Mouse (Mus musculus) liver, postnatal 0 days (tissue): Measurements from ENCODE around the gene Proser3. TPM values are rescaled to one million over a fixed set of nuclear protein-coding genes. Genes with fewer than 3 reads are reported as not detected.
A peak's percentile ranks its signal among the peaks of the same experiment; 100 is the strongest.

Experiments used
- ATAC-seq: fragments of 200-750 bp; cut with Nextera tagmentation; 2 replicates; pipeline ENCODE4 v1.8.0; 2017; ENCODE audit warnings: mild to moderate bottlenecking, moderate library complexity
- DNase-seq: peaks from one replicate; pipeline ENCODE4 v3.0.0-alpha.2; 2016
- H3K27ac ChIP-seq: fragments of 300-500 bp; sonication (generic); 2 replicates; pipeline ENCODE4 v1.5.1; 2014; ENCODE audit warnings: antibody characterized with exemption, moderate library complexity, mild to moderate bottlenecking, low read depth
- H3K27me3 ChIP-seq: fragments of 300-500 bp; sonication (generic); 2 replicates; pipeline ENCODE4 v1.6.1; 2014; ENCODE audit warnings: low read length, control low read depth, mixed read lengths; ENCODE audit not compliant: insufficient read depth
- H3K36me3 ChIP-seq: fragments of 300-500 bp; sonication (generic); replicated peaks from 2 replicates; pipeline ENCODE4 v1.6.1; 2014; ENCODE audit warnings: mild to moderate bottlenecking, control low read depth, low read length, moderate library complexity, mixed read lengths; ENCODE audit not compliant: insufficient read depth
- H3K4me1 ChIP-seq: fragments of 300-500 bp; sonication (generic); 2 replicates; pipeline ENCODE4 v1.6.1; 2014; ENCODE audit warnings: antibody characterized with exemption, mild to moderate bottlenecking, control low read depth; ENCODE audit not compliant: insufficient read depth
- H3K4me2 ChIP-seq: fragments of 300-500 bp; sonication (generic); 2 replicates; pipeline ENCODE4 v1.6.1; 2014; ENCODE audit warnings: low read depth, mild to moderate bottlenecking, low read length, moderate library complexity, mixed read lengths
- H3K4me3 ChIP-seq: fragments of 300-500 bp; sonication (generic); 2 replicates; pipeline ENCODE4 v1.5.1; 2014; ENCODE audit warnings: low read depth, low read length
- H3K9ac ChIP-seq: fragments of 300-500 bp; sonication (generic); replicated peaks from 2 replicates; pipeline ENCODE4 v1.6.1; 2014; ENCODE audit warnings: mild to moderate bottlenecking, moderate library complexity
- H3K9me3 ChIP-seq: fragments of 300-500 bp; sonication (generic); 2 replicates; pipeline ENCODE4 v1.6.1; 2016; ENCODE audit warnings: mild to moderate bottlenecking, control low read depth, low read length, mixed read lengths
- CTCF ChIP-seq: sonication (generic); IDR thresholded peaks from 2 replicates; pipeline ENCODE4 v1.5.1; 2016; ENCODE audit warnings: antibody characterized with exemption, low read depth
- EP300 ChIP-seq: IDR thresholded peaks from 2 replicates; pipeline ENCODE4 v1.6.1; 2016; ENCODE audit warnings: antibody characterized with exemption, low read depth, mild to moderate bottlenecking
- WGBS: fragments of 180-500 bp; shearing (Covaris S2); extraction: QIAGEN DNeasy Blood & Tissue Kit; methylation state at CpG from one replicate; pipeline ENCODE4 v1.1.7; 2014; ENCODE audit not compliant: insufficient replicate concordance; 5-methylcytosine and 5-hydroxymethylcytosine counted together
- polyA plus RNA-seq: library from polyadenylated mRNA; unstranded; fragments of >200 nt; fragmentation: Nextera tagmentation; extraction: Ambion mirVana; gene quantifications from 2 replicates; pipeline ENCODE4 v1.2.1, GENCODE M21; 2015

Gene Proser3
- 0.53 and 1.1 TPM in 2 replicates for polyA plus RNA-seq

GRCm38 (mm10) chr7:30552102-30553020 is at the start of gene Proser3, which contains the start of gene Hspb6:
TSS of gene Proser3 (minus strand) at chr7:30552299.
TSS of gene Hspb6 (plus strand) at chr7:30552178.
- peak within 1 kb of the TSS; percentile 79 for H3K9ac ChIP-seq
- H3K9me3 ChIP-seq: no peaks in the 10 kb centered on the region
- H3K27me3 ChIP-seq: no peaks in the 10 kb centered on the region
- H3K27ac ChIP-seq: peak within 1 kb of the TSS; percentile 93
- H3K4me3 ChIP-seq: peak within 1 kb of the TSS; percentile 69
- H3K36me3 ChIP-seq: peaks cover 25% of the 10 kb centered on the region
- DNase-seq (peak; percentile 97), ATAC-seq (peak; percentile 95)
- WGBS: under 1% methylated on average over 44 of the region's 44 CpGs
- peak within 1 kb of the TSS; percentile 90 for H3K4me2 ChIP-seq
- peaks cover 13% of the 10 kb centered on the region for H3K4me1 ChIP-seq
- no peak for TF ChIP-seq CTCF
- TF ChIP-seq EP300: peak; percentile 30; the same call in 1 of the 2 replicates

DNA sequence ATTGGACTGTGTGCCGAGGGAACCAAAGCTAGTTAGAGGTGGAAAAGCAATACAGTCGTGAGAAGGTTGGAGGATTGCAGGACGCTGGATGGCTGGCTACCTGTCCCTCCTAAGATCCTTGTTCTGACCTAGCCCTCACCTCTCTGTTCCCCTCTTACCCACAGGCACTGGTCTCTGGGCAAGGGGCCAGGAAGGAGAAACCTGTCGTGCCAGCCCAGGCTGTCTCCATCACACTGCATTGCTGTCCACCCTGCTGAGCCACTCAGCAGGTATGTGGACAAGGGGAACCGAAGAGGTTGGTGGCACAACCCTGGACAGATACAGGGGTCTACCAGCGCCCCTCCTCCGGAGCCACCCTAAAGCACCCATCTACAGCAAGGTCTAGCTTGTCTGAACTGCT is 48.6 kb upstream of the Proser3 start:
- H3K4me3 ChIP-seq: no peak overlapping the region
- H3K9me3 ChIP-seq: no peaks in the 10 kb centered on the region
- H3K9ac ChIP-seq: no peak overlapping the region
- ATAC-seq (no peak), DNase-seq (no peak)
- 70% methylated on average over 7 of the region's 7 CpGs for WGBS
- H3K36me3 ChIP-seq: no peaks in the 10 kb centered on the region
- H3K27me3 ChIP-seq: no peaks in the 10 kb centered on the region
- no peak for TF ChIP-seq CTCF
- TF ChIP-seq EP300: no peak
- H3K4me1 ChIP-seq: peaks cover 13% of the 10 kb centered on the region
- H3K27ac ChIP-seq: no peak overlapping the region
- H3K4me2 ChIP-seq: no peak overlapping the region

DNA sequence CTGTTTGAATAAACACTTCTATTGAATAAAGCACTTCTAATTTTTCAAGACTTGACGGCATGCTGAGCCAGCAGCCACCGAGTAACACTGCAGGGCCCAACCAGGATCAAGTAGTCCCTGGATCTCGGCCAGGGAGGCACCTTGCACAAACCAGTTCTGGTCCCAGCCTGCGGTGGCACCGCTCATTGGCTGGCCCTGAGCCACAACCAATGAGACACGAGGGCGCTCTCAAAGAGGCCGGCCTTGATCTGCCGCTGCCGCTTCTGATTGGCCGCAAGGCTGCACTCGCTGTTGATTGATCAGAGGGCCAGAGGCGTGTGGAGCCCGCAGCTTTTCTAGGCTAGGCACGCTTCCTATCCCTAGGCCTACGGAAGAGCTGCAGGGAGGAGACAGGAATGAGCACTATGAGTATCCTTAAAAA is 47.8 kb upstream of the Proser3 start:
- Histone ChIP-seq H3K4me3 (no peak overlapping the region), H3K36me3 (no peaks in the 10 kb centered on the region), H3K4me1 (peaks cover 13% of the 10 kb centered on the region), H3K9me3 (no peaks in the 10 kb centered on the region), H3K9ac (0 out of 2 replicates have a peak overlapping the region, but pooled peaks have one; percentile 41), H3K27ac (no peak overlapping the region), H3K4me2 (peak overlapping the region; percentile 40), H3K27me3 (no peaks in the 10 kb centered on the region)
- TF ChIP-seq EP300: no peak
- TF ChIP-seq CTCF: no peak
- DNase-seq (peak; percentile 92), ATAC-seq (peak; percentile 99)
- 5% methylated on average over 16 of the region's 16 CpGs for WGBS

- no peaks in the 10 kb centered on the region for H3K36me3 ChIP-seq
- TF ChIP-seq CTCF: no peak
- TF ChIP-seq EP300: no peak
- no peaks in the 10 kb centered on the region for H3K9me3 ChIP-seq
- 87% methylated on average over 12 of the region's 12 CpGs for WGBS
- no peaks in the 10 kb centered on the region for H3K27me3 ChIP-seq
- no peak within 1 kb of the TSS for H3K4me3 ChIP-seq
- DNase-seq (no peak), ATAC-seq (no peak)
- no peak within 1 kb of the TSS; the same call in 1 of the 2 replicates for H3K27ac ChIP-seq
- 0 out of 2 replicates have a peak within 1 kb of the TSS, but pooled peaks have one; percentile 41 for H3K9ac ChIP-seq
- peaks cover 16% of the 10 kb centered on the region for H3K4me1 ChIP-seq
- H3K4me2 ChIP-seq: peak within 1 kb of the TSS; percentile 40; the same call in 1 of the 2 replicates
These were observed 46.7 kb upstream of the Proser3 start, which contains the start of gene Zbtb32 for GRCm38 (mm10) chr7:30598786-30599185. TSS of gene Zbtb32 (minus strand) at chr7:30598909.

DNA sequence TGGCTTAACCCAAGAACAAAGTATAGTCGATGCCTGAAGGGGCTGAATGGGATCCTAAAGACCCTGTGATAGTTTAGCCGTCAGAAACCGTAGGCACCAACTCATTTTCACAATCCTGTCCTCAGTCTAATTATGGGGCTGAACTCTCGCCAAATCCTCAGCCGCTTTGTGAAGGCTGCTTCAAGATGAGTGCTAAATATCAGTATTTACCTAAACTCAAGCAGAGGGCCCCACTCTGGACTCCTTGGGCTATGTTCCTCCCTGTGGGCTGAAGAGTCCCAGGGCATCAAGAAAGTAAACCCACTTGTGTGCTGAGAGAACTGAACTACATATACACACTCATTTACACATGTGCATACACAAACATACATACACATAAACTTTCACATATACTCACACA is 44.7 kb upstream of the Proser3 start:
- H3K36me3 ChIP-seq: no peaks in the 10 kb centered on the region
- no peak for DNase-seq
- no peak for ATAC-seq
- H3K27ac ChIP-seq: no peak overlapping the region
- TF ChIP-seq CTCF (no peak), EP300 (no peak)
- H3K27me3 ChIP-seq: no peaks in the 10 kb centered on the region
- no peaks in the 10 kb centered on the region for H3K9me3 ChIP-seq
- H3K4me1 ChIP-seq: peaks cover 16% of the 10 kb centered on the region
- H3K9ac ChIP-seq: no peak overlapping the region
- H3K4me3 ChIP-seq: no peak overlapping the region
- H3K4me2 ChIP-seq: no peak overlapping the region
- 76% methylated on average over 5 of the region's 5 CpGs for WGBS

DNA sequence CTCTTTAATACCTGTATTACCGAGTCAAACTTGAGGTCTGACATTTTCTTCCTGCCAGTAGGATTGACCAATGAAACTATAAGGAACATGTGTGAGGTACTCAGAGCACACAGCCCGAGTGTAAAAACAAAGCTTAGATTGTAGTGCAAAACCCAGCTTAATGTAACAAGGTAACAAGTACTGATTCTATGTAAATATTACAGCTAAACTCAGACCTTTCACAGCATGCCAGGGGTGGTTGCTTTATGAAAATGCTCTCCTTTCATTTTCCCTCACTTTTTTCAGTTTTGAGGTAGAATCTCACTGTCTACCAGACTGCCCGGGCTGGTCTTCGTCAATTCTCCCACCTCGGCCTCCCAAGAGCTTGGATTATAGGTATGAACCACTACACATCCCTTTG is 44.0 kb upstream of the Proser3 start:
- Histone ChIP-seq H3K27me3 (no peaks in the 10 kb centered on the region), H3K9ac (no peak overlapping the region), H3K4me2 (no peak overlapping the region), H3K27ac (no peak overlapping the region), H3K4me1 (peaks cover 16% of the 10 kb centered on the region), H3K4me3 (no peak overlapping the region), H3K9me3 (no peaks in the 10 kb centered on the region), H3K36me3 (no peaks in the 10 kb centered on the region)
- no peak for DNase-seq
- no peak for ATAC-seq
- TF ChIP-seq EP300 (no peak), CTCF (no peak)
- WGBS: 69% methylated on average over 5 of the region's 5 CpGs
